Mouse (Mus musculus): Measurements from ENCODE around the gene Rela.

DNA sequence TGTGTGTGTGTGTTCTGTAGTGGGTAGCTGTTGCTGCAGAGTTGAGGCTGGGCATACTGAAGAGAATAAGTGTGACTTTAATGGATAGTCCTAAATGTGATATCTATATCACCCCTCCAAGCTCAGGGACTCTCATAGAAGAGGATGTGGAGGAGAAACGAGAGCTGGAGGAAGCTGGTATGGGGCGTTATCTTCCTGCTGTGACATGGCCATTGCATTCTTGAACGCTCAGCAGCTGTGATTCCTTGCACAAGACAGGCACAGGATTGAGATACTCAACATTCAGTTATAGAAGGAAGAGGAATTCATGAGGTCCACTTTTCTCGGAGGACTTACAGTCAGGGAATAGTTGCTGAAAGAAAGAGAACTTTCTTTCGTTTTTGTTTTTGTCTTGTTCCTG, 15.4 kb upstream of the Rela start:
- TF ChIP-seq CTCF (IDR thresholded peaks at IDR 0.05; ENCODE audit: borderline replicate concordance, insufficient read depth, low read length) (no peak), POLR2A (IDR thresholded peaks at IDR 0.05; ENCODE audit: low read depth, low read length) (no peak)

All from embryonic fibroblast, embryonic 13.5 days (primary cell).